Mouse (Mus musculus) spleen, adult 2 months (tissue): ENCODE data around the gene Ncoa6.

Experiments used
- CTCF ChIP-seq: fragments of 200-500 bp; IDR thresholded peaks from 2 replicates; pipeline ENCODE4 v1.5.1; 2011; ENCODE audit warnings: mild to moderate bottlenecking, inconsistent platforms; ENCODE audit not compliant: insufficient read depth, insufficient read length, insufficient replicate concordance; ENCODE audit errors: extremely low read depth
- POLR2A ChIP-seq: fragments of 200-500 bp; IDR thresholded peaks from 2 replicates; pipeline ENCODE4 v1.6.1; 2011; ENCODE audit warnings: low read depth, low read length, inconsistent platforms

DNA sequence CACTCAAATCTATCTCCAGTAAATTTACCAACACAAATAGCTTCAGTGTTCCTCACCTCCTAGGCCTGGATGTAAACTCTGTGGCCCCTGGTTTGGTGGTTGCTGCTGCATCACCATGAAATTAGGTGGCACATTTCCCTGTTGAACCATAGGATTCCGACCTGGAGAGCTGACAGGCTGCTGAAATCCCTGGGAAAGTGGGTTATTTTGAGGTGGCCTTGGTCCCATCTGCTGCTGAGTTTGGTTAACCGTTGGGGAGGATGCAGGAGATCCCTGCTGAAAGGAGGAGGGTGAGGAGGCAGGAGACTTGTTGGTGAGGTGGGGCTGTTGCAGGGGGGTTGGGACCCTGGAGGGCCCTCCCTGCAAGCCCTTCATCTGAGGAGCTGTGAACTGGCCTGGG, 52.8 kb downstream of the Ncoa6 start:
- TF ChIP-seq CTCF = no peak
- TF ChIP-seq POLR2A = no peak
